Mouse (Mus musculus) limb, embryonic 14.5 days (tissue): ENCODE results near the gene Gatb. TPM values are rescaled to one million over a fixed set of nuclear protein-coding genes. Genes with fewer than 3 reads are reported as not detected.

ENCODE experiments used
- ATAC-seq: fragments of 200-750 bp; cut with Nextera tagmentation; 2 replicates; pipeline ENCODE4 v1.8.0; 2017; ENCODE audit warnings: low read depth, moderate number of reproducible peaks, moderate TSS enrichment; ENCODE audit not compliant: low FRiP score
- DNase-seq: peaks from one replicate; pipeline ENCODE4 v3.0.0-alpha.2; 2015; ENCODE audit warnings: low spot score
- H3K27ac ChIP-seq: fragments of 300-500 bp; sonication (generic); replicated peaks from 2 replicates; pipeline ENCODE4 v1.5.1; 2014; ENCODE audit warnings: low read depth, mild to moderate bottlenecking, low read length, moderate library complexity, mixed read lengths
- H3K27me3 ChIP-seq: fragments of 300-500 bp; sonication (generic); 2 replicates; pipeline ENCODE4 v1.6.1; 2014; ENCODE audit warnings: low read length, mixed read lengths; ENCODE audit not compliant: control insufficient read depth, insufficient read depth
- H3K36me3 ChIP-seq: fragments of 300-500 bp; sonication (generic); 2 replicates; pipeline ENCODE4 v1.6.1; 2014; ENCODE audit warnings: mild to moderate bottlenecking, low read length, moderate library complexity, mixed read lengths; ENCODE audit not compliant: control insufficient read depth, insufficient read depth
- H3K4me1 ChIP-seq: fragments of 300-500 bp; sonication (generic); 2 replicates; pipeline ENCODE4 v1.6.1; 2014; ENCODE audit warnings: antibody characterized with exemption, low read length, mixed read lengths; ENCODE audit not compliant: control insufficient read depth, insufficient read depth
- H3K4me2 ChIP-seq: fragments of 300-500 bp; sonication (generic); replicated peaks from 2 replicates; pipeline ENCODE4 v1.6.1; 2014; ENCODE audit warnings: low read depth, mild to moderate bottlenecking, low read length, moderate library complexity; ENCODE audit not compliant: severe bottlenecking
- H3K4me3 ChIP-seq: fragments of 300-500 bp; sonication (generic); replicated peaks from 2 replicates; pipeline ENCODE4 v1.5.1; 2014; ENCODE audit warnings: low read length
- H3K9ac ChIP-seq: fragments of 300-500 bp; sonication (generic); 2 replicates; pipeline ENCODE4 v1.6.1; 2014; ENCODE audit warnings: mild to moderate bottlenecking, low read depth, low read length, moderate library complexity; ENCODE audit not compliant: severe bottlenecking
- H3K9me3 ChIP-seq: fragments of 300-500 bp; sonication (generic); 2 replicates; pipeline ENCODE4 v1.6.1; 2016; ENCODE audit warnings: low read length; ENCODE audit not compliant: control insufficient read depth
- POLR2A ChIP-seq: fragments of 200-500 bp; IDR thresholded peaks from 2 replicates; pipeline ENCODE4 v1.8.0; 2012; ENCODE audit warnings: inconsistent platforms, mild to moderate bottlenecking, moderate library complexity, borderline replicate concordance; ENCODE audit not compliant: insufficient read depth, insufficient read length; ENCODE audit errors: extremely low read depth
- WGBS: fragments of 180-500 bp; shearing (Covaris S2); extraction: QIAGEN DNeasy Blood & Tissue Kit; methylation state at CpG from one replicate; pipeline ENCODE4 v1.1.7; 2014; 5-methylcytosine and 5-hydroxymethylcytosine counted together
- polyA plus RNA-seq, 2 experiments: library from polyadenylated mRNA; depleted of rRNA in 1 of 2; stranded (reverse) in 1 of 2; unstranded in 1 of 2; fragments of >200 nt; fragmentation: Nextera tagmentation in 1 of 2; extraction: Ambion mirVana in 1 of 2; gene quantifications; 2 replicates each; pipeline versions ENCODE4 v1.2.1 to v1.2.3; 2012 to 2014

The Gatb gene
- polyA plus RNA-seq, 2 experiments = 9.0 to 18.3 TPM

DNA sequence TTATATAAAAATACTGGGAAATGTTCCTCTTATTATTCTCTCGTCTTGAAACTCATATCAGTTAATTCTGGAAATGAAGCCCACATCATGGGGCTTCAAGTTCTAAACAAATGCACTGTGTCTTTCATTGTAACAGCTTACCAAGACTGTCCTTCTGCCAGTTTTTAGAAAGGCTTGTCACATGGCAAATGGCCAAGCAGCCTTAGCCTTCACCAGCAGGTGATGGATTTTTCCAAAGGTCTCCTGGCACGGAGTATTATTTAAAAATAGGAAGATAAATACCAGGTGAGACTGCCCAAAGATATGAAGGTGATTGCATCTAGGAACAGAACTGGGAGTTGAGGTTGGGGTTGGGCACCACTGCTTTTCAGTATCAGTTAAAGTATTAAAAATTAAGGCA is 8.8 kb downstream of the Gatb start:
- H3K9me3 ChIP-seq = no peaks in the 10 kb centered on the region
- no peaks in the 10 kb centered on the region for H3K27me3 ChIP-seq
- no peak for ATAC-seq
- H3K36me3 ChIP-seq = no peaks in the 10 kb centered on the region
- H3K27ac ChIP-seq = no peak overlapping the region
- no peak for DNase-seq
- H3K4me2 ChIP-seq = no peak overlapping the region
- H3K9ac ChIP-seq = no peak overlapping the region
- no peaks in the 10 kb centered on the region for H3K4me1 ChIP-seq
- H3K4me3 ChIP-seq = no peak overlapping the region
- no peak for TF ChIP-seq POLR2A
- WGBS = 82% methylated on average over 2 of the region's 2 CpGs

DNA sequence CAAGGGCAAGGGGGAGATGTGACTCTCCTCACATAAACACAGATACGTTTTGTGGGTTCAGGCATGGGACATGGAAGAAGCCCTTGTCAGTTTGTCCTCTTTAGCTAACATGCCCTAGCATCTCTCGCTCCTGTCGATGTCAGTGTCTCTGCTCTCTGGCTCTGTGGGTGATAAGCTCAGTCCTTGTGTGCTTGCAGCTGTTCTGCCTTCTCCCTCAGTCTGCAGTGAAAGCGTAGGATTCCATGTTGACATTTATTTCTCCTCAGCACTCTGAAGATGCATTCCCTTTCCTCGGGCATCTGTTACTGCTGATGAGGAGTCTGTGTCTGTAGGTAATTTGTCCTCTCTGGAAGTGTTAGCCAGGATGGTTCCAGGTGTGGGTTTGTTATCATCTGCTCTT is 9.3 kb downstream of the Gatb start:
- Histone ChIP-seq H3K9me3 (no peaks in the 10 kb centered on the region), H3K36me3 (no peaks in the 10 kb centered on the region), H3K4me1 (no peaks in the 10 kb centered on the region), H3K4me2 (no peak overlapping the region), H3K9ac (no peak overlapping the region), H3K4me3 (no peak overlapping the region), H3K27ac (no peak overlapping the region), H3K27me3 (no peaks in the 10 kb centered on the region)
- 79% methylated on average over 5 of the region's 5 CpGs for WGBS
- DNase-seq = no peak
- ATAC-seq = no peak
- TF ChIP-seq POLR2A = no peak

DNA sequence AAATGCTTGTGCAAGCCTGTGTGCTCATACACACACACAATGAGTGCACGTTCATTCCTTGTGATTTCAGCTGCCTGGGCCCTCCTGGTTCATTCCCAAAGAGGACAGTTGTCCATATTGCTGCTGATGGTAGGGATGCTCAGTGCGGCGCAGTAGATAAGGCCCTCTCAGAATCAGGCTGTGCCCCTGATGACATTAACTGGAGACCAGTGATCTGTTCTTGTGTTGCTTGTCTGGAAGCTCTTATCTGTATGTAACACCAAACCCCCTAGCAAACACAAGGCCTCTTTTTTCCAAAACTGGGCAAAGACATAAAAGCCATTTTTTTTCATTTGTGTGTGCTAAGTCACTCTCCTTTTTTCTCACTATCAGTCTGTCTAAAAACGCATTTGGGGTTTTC is 11.0 kb downstream of the Gatb start:
- no peaks in the 10 kb centered on the region for H3K4me1 ChIP-seq
- no peak overlapping the region for H3K9ac ChIP-seq
- WGBS = 86% methylated on average over 4 of the region's 4 CpGs
- no peaks in the 10 kb centered on the region for H3K27me3 ChIP-seq
- H3K9me3 ChIP-seq = no peaks in the 10 kb centered on the region
- H3K4me2 ChIP-seq = no peak overlapping the region
- ATAC-seq = no peak
- H3K4me3 ChIP-seq = no peak overlapping the region
- no peak for TF ChIP-seq POLR2A
- H3K27ac ChIP-seq = no peak overlapping the region
- no peaks in the 10 kb centered on the region for H3K36me3 ChIP-seq
- DNase-seq = no peak

DNA sequence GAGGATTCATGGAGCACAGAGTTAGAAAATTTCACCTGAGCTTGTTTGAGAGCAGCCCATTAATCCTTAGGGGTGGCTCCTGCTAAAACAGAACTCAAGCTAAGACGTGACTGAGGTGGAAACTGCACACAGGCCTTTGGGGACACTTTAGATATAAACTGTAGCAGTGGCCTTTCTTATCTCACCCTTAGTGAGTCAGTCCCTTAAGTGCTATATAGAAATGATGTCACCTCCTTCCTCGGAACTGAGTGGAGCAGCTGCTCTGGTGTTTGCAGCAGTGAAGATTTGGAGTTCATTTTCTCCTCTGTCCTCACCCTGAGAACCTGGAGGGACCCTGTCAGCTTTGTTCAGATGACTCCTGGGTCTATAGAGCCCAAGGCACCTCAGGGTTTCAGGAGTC is 14.8 kb downstream of the Gatb start:
- Histone ChIP-seq H3K4me1 (no peaks in the 10 kb centered on the region), H3K36me3 (no peaks in the 10 kb centered on the region), H3K4me2 (no peak overlapping the region), H3K9me3 (no peaks in the 10 kb centered on the region), H3K27ac (no peak overlapping the region), H3K27me3 (no peaks in the 10 kb centered on the region), H3K9ac (no peak overlapping the region), H3K4me3 (no peak overlapping the region)
- ATAC-seq (no peak), DNase-seq (no peak)
- 48% methylated on average over 2 of the region's 2 CpGs for WGBS
- TF ChIP-seq POLR2A = no peak

DNA sequence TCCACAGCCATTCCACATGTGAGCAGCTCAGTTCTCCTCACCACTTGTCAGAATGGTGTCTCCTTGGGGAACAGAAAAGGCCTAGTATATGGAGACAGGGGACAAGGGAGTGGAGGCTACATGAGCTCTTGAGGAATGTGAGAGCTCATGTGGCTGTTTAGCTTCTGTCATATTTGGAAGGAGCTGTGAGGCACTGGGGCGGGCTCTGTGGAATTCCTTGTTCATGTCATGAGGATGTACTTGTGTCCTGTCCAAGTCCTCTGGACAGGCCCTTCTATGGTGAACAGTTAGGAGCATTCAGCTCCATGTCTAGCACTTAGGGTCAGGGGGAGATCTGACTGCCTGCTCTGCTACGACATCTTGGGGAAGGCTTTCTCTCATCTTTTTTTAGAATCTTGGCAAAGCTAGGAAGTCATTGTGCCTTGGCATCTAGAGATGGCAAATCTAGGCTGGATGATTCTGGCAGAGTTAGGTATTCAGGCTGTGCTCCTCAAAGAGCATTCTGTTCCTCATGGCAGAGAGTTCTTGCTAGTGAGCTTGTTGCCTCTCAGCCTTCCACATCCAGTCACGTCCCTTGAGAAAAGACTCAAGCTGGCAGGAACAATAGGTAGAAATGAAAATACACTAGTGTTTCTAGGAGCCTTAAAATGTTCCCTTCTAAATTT is 16.3 kb downstream of the Gatb start:
- H3K27ac ChIP-seq = no peak overlapping the region
- DNase-seq = no peak
- no peak overlapping the region for H3K4me3 ChIP-seq
- 87% methylated on average over 3 of the region's 3 CpGs for WGBS
- H3K4me2 ChIP-seq = no peak overlapping the region
- H3K4me1 ChIP-seq = no peaks in the 10 kb centered on the region
- TF ChIP-seq POLR2A = no peak
- ATAC-seq = no peak
- no peaks in the 10 kb centered on the region for H3K36me3 ChIP-seq
- no peaks in the 10 kb centered on the region for H3K9me3 ChIP-seq
- no peak overlapping the region for H3K9ac ChIP-seq
- no peaks in the 10 kb centered on the region for H3K27me3 ChIP-seq

DNA sequence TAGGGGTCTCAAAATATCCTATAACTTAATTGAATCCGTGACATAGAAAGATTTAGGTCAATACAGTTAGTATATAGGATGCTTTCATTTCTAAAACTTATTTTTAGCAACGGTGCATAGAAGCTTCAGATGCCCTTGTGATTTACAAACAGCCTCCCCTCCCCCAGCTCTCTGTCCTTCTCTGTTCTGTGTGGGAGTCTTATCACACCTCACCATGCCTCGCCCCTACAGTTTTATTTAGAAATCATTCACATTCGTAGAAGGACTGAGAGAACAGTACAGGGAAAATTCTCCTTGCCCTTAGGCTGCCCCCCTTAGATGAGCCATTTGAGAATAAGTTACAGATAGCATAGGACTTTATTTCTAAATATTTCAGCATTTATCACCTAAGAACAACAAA is 18.1 kb downstream of the Gatb start:
- no peak overlapping the region for H3K4me2 ChIP-seq
- no peak overlapping the region for H3K27ac ChIP-seq
- no peak for ATAC-seq
- H3K9me3 ChIP-seq = no peaks in the 10 kb centered on the region
- no peak overlapping the region for H3K9ac ChIP-seq
- TF ChIP-seq POLR2A = no peak
- H3K4me3 ChIP-seq = no peak overlapping the region
- 81% methylated on average over 4 of the region's 4 CpGs for WGBS
- DNase-seq = no peak
- no peaks in the 10 kb centered on the region for H3K27me3 ChIP-seq
- no peaks in the 10 kb centered on the region for H3K36me3 ChIP-seq
- H3K4me1 ChIP-seq = no peaks in the 10 kb centered on the region
